Mouse (Mus musculus): Measurements from ENCODE around the gene Gm10490. TPM values are rescaled to one million over a fixed set of nuclear protein-coding genes. Genes with fewer than 3 reads are reported as not detected.

Gene Gm10490
- total and polyA plus RNA-seq, 3 experiments, result not detected

DNA sequence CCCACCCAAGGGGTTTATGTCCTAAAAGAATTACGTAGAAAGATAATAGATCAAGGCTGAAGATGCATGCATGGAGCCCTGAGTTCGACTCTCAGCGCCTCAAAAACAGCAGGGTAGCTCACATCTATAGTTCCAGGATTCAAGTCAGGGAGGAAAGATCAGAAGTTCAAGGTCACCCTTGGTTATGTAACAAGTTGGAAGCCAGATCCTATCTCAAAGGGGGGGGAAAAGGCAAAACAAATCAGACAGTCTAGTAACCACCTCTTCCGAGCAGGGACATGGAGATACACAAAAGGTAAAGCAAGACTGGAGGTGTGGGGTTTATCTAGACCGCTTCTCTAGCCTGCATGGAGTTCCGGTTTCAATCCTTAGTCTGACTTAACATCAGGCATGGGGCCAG lies 16.9 kb downstream of the Gm10490 start:
- Histone ChIP-seq H3K4me3 (replicated peaks in 1 of 3; ENCODE audit: low read depth in 2 of 3, low read length in 2 of 3, poor library complexity in 1 of 3) (no peak overlapping the region), H3K4me1 (ENCODE audit: control insufficient read depth in 1 of 2, insufficient read depth in 2 of 2) (peaks cover 0 to 4% of the 10 kb centered on the region in 2 experiments; a peak in 1 of 4 replicates), H3K4me2 (ENCODE audit: insufficient read depth, low read depth, poor library complexity, severe bottlenecking) (no peak overlapping the region), H3K27me3 (replicated peaks) (no peaks in the 10 kb centered on the region), H3K9me3 (replicated peaks; ENCODE audit: low read length) (no peaks in the 10 kb centered on the region), H3K36me3 (replicated peaks in 1 of 2; ENCODE audit: control insufficient read depth in 1 of 2, insufficient read depth in 1 of 2, low read length in 1 of 2) (peaks cover 7 to 19% of the 10 kb centered on the region in 2 experiments), H3K27ac (ENCODE audit: insufficient read depth, low read depth) (no peak overlapping the region), H3K79me2 (replicated peaks; ENCODE audit: control insufficient read depth, extremely low read depth, insufficient read depth, poor library complexity, severe bottlenecking) (no peaks in the 10 kb centered on the region), H3K9ac (ENCODE audit: insufficient read depth, low read depth) (no peak overlapping the region)
- dilution Hi-C loops (cut with MboI; ENCODE audit: extremely low pct_ligation_motif_present, extremely low pct_unique_long_range_greater_than_20kb, low sequenced_read_pairs) (no loop called here), in situ Hi-C loops (cut with MboI; ENCODE audit: low pct_ligation_motif_present, low pct_unique_long_range_greater_than_20kb, low sequenced_read_pairs) (no loop called here)
- no peak for DNase-seq (ENCODE audit: extremely low read depth)
- no peak for TF ChIP-seq ZC3H11A (IDR thresholded peaks at IDR 0.05; ENCODE audit: low read depth, low read length)
- TF ChIP-seq MXI1 (IDR thresholded peaks at IDR 0.05; ENCODE audit: low read depth, low read length), result no peak
- TF ChIP-seq MEF2A (IDR thresholded peaks at IDR 0.05; ENCODE audit: borderline replicate concordance, low read depth, low read length), result no peak
- no peak for TF ChIP-seq NELFE (IDR thresholded peaks at IDR 0.05; ENCODE audit: low read depth, low read length)
- no peak for TF ChIP-seq BHLHE40 (IDR thresholded peaks at IDR 0.05; ENCODE audit: low read depth, low read length)
- TF ChIP-seq ZMIZ1 (IDR thresholded peaks at IDR 0.05; ENCODE audit: low read depth, low read length), result no peak
- no peak for TF ChIP-seq NRF1 (IDR thresholded peaks at IDR 0.05; ENCODE audit: low read depth, low read length)
- no peak for TF ChIP-seq GABPA (IDR thresholded peaks at IDR 0.05; ENCODE audit: insufficient replicate concordance, low read depth, low read length)
- TF ChIP-seq CTCF (conservative IDR thresholded peaks at IDR 0.05 in 1 of 2, IDR thresholded peaks at IDR 0.05 in 1 of 2; ENCODE audit: low read depth in 2 of 2, low read length in 2 of 2), result no peak
- TF ChIP-seq PAX5 (IDR thresholded peaks at IDR 0.05; ENCODE audit: low read length), result no peak
- TF ChIP-seq TBP (conservative IDR thresholded peaks at IDR 0.05; ENCODE audit: low read depth, low read length), result no peak
- TF ChIP-seq RAD21 (IDR thresholded peaks at IDR 0.05; ENCODE audit: low read depth, low read length), result no peak
- TF ChIP-seq SIN3A (IDR thresholded peaks at IDR 0.05; ENCODE audit: low read length), result no peak
- no peak for TF ChIP-seq E2F4 (IDR thresholded peaks at IDR 0.05; ENCODE audit: insufficient replicate concordance, low read depth, low read length)

DNA sequence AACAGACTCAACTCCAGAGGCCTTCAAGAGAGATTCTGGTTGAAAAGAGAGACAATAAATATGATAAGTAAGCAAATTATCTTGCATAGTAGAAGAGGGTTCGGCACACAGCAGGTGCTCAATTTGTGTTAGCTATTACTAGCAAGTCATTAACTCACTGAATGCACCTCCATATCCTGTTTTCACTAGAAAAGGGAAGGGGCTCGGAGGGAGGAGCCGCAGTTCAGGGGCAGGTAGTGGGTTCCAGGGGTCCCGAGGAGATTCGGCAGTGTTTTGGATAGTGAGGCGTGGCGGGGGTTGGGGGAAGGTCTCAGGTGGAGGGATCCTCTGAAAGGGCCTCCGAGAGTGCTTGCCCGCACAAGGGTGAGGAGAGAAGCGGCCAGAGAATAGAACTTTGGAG lies 17.8 kb downstream of the Gm10490 start:
- Histone ChIP-seq H3K79me2 (replicated peaks; ENCODE audit: control insufficient read depth, extremely low read depth, insufficient read depth, poor library complexity, severe bottlenecking) (no peaks in the 10 kb centered on the region), H3K4me2 (ENCODE audit: insufficient read depth, low read depth, poor library complexity, severe bottlenecking) (no peak overlapping the region), H3K36me3 (replicated peaks in 1 of 2; ENCODE audit: control insufficient read depth in 1 of 2, insufficient read depth in 1 of 2, low read length in 1 of 2) (peaks cover 13 to 28% of the 10 kb centered on the region in 2 experiments), H3K27ac (ENCODE audit: insufficient read depth, low read depth) (no peak overlapping the region), H3K9me3 (replicated peaks; ENCODE audit: low read length) (no peaks in the 10 kb centered on the region), H3K4me1 (ENCODE audit: control insufficient read depth in 1 of 2, insufficient read depth in 2 of 2) (peaks cover 0 to 2% of the 10 kb centered on the region in 2 experiments; a peak in 1 of 4 replicates), H3K4me3 (replicated peaks in 1 of 3; ENCODE audit: low read depth in 2 of 3, low read length in 2 of 3, poor library complexity in 1 of 3) (no peak overlapping the region), H3K27me3 (replicated peaks) (no peaks in the 10 kb centered on the region), H3K9ac (ENCODE audit: insufficient read depth, low read depth) (no peak overlapping the region)
- in situ Hi-C loops (cut with MboI; ENCODE audit: low pct_ligation_motif_present, low pct_unique_long_range_greater_than_20kb, low sequenced_read_pairs) (no loop called here), dilution Hi-C loops (cut with MboI; ENCODE audit: extremely low pct_ligation_motif_present, extremely low pct_unique_long_range_greater_than_20kb, low sequenced_read_pairs) (no loop called here)
- no peak for DNase-seq (ENCODE audit: extremely low read depth)
- TF ChIP-seq UBTF (IDR thresholded peaks at IDR 0.05; ENCODE audit: low read depth, low read length) (no peak), E2F4 (IDR thresholded peaks at IDR 0.05; ENCODE audit: insufficient replicate concordance, low read depth, low read length) (no peak), POLR2AphosphoS2 (IDR thresholded peaks at IDR 0.05; ENCODE audit: low read depth, low read length) (no peak), BHLHE40 (IDR thresholded peaks at IDR 0.05; ENCODE audit: low read depth, low read length) (no peak), TCF12 (IDR thresholded peaks at IDR 0.05; ENCODE audit: low read depth, low read length) (no peak), CHD1 (IDR thresholded peaks at IDR 0.05; ENCODE audit: low read depth, low read length) (no peak), MAX (IDR thresholded peaks at IDR 0.05; ENCODE audit: low read length) (no peak), HCFC1 (IDR thresholded peaks at IDR 0.05; ENCODE audit: low read depth, low read length) (no peak), MAZ (IDR thresholded peaks at IDR 0.05; ENCODE audit: low read depth, low read length) (no peak), USF1 (IDR thresholded peaks at IDR 0.05; ENCODE audit: low read depth, low read length) (no peak), SIN3A (IDR thresholded peaks at IDR 0.05; ENCODE audit: low read length) (no peak), ZKSCAN1 (IDR thresholded peaks at IDR 0.05; ENCODE audit: borderline replicate concordance, low read depth, low read length) (no peak), NRF1 (IDR thresholded peaks at IDR 0.05; ENCODE audit: low read depth, low read length) (no peak), MAFK (IDR thresholded peaks at IDR 0.05; ENCODE audit: insufficient replicate concordance, low read length) (no peak), RCOR1 (conservative IDR thresholded peaks at IDR 0.05; ENCODE audit: low read depth, low read length) (no peak), GABPA (IDR thresholded peaks at IDR 0.05; ENCODE audit: insufficient replicate concordance, low read depth, low read length) (no peak), EP300 (IDR thresholded peaks at IDR 0.05; ENCODE audit: low read length) (no peak)

Measured in CH12.LX (cell line).